Mouse (Mus musculus) gastrocnemius, postnatal 14 days (tissue): Measurements from ENCODE around the gene Kcnk3. TPM values are rescaled to one million over a fixed set of nuclear protein-coding genes. Genes with fewer than 3 reads are reported as not detected.
A peak's percentile ranks its signal among the peaks of the same experiment; 100 is the strongest.

Experiments
- DNase-seq: peaks from one replicate; pipeline ENCODE4 v3.0.0; 2021; ENCODE audit warnings: mixed read lengths
- intact Hi-C: fragments of 180-260 bp; cut with DNase I; formaldehyde crosslinking; loops from one replicate; pipeline ENCODE4 v1.15.1; 2025; ENCODE audit warnings: low total_unique reads
- long read RNA-seq, 2 experiments: library from polyadenylated mRNA; stranded (forward); transcript quantifications; one replicate each; pipeline ENCODE4 v2.0.0; 2021
- total RNA-seq, 2 experiments: library from RNA; stranded (reverse); gene quantifications; 2 replicates each; pipeline ENCODE4 v1.2.3; 2021

The Kcnk3 gene
- total RNA-seq: 1 to 10 TPM in 1 of 2 experiments, under 1 TPM in 1; 0.42 to 1.2 TPM
- long read RNA-seq, experiment 1, partial matches to known transcripts: 0 of 2 reads
- long read RNA-seq, experiment 1, other reads (novel, unspliced or antisense): 0 of 2 reads
- long read RNA-seq, experiment 2, partial matches to known transcripts: 0 of 1 reads
- long read RNA-seq, experiment 2, other reads (novel, unspliced or antisense): 1 of 1 reads

DNA sequence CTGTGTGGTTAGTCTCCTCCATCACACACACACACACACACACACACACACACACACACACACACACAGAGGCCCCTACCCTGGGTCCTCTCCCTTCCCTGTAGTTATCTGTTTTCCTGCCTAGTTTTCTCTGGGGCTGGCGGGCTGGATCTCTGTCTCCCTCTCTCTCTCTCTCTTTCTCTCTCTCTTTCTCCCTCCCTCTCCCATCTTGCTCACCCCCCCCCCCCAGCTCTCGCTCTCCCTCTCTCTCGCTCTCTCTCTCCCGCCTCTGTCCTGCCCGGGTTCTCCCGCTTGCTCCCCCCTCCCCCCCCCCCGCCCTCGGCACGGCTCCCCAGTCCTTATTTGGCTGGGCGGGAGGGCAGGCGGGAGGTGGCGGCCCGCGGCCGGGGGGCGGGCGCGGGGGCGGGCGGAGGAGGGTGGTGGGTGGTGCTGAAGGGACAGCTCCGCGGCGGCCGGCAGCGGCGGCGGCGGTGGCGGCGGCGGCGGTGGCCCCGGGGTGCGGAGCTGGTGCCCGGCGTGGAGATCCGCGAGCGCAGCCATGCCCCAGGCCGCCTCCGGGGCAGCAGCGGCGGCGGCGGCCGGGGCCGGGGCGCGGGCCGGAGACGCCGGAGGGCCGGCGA lies at the start of gene Kcnk3:
Kcnk3 (plus strand) TSS at position 490 of the 620 bp plus-strand sequence.
- intact Hi-C loops: no loop called here

DNA sequence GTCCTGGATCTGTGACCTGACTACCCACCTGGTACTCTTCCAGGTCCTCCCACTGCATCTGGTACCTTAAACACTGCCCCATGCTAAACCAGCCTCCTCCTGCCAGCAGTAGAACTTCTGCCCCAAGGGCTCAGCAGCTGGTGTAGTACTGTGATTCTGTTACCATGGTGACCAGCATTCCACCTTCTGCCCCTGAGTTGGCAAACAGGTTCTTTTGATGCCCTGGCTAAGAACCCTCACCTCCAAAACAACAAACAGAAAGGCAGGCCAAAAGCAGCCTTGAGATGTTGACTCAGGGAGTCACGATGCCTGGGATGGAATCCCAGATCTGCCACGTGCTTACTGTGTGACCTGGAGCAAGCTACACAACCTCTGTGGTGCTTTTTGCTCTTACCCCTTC lies 42.3 kb upstream of the Kcnk3 start, which contains the start of gene Cib4:
Cib4 (minus strand) TSS at position 139 of the 400 bp plus-strand sequence.
- intact Hi-C loops: no loop called here

More for the DNA sequence above, at the start of gene Kcnk3:
- peak; percentile 79 for DNase-seq

DNA sequence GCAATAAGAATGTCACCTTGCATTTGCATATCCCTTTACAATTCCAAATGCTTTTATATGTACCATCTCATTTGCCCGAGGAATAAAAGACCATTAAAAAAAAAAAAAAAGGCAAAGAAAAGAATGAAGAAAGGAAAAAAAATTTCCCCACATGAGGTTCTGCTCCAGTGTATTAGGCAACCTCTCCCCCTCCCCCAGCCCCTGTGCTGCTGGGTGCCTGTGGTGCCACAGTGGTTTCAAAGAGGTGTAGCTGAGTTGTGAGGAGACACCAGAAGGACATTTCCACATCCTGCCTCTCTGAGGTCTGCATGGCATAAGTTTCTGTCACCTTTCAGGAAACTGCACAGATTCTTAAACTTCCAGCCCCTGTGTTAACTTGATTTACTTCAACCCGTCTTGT lies 39.3 kb upstream of the Kcnk3 start:
- DNase-seq: no peak
- intact Hi-C loops: no loop called here

More for the DNA sequence above, 42.3 kb upstream of the Kcnk3 start, which contains the start of gene Cib4:
- no peak for DNase-seq

DNA sequence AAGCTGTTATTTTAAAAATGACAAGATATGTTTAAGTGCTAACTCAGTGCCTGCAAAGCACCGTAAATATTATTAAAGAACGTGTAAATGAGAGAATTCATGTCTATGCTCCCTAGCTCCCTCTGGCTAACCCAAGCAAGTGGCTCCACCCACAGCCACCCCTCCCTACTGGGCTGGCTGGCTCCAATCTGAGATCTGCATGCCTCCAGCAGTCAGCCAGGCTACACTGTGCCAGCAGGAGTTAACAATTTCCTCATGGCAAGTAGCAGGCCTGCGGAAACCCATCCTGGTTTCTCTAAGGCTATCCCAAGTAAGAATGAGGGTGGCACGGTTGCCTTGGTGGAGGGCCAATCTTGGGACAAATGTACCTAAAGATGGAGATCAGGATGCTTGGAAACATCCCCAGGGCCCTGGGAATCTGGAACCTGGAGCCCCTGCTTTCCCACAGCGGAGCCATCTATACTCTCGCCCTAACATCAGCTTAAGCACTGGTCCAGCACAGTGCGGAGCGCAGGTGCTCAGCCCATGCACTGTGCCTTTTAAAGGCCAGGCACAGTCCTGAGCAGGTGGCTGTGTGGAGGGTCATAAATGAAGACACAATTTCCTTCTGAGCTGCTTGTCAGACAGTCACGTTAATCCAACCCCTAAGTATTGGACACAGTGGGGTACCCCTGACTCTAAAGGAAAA lies 37.5 kb upstream of the Kcnk3 start:
- peak; percentile 14 for DNase-seq
- intact Hi-C loops: no loop called here

DNA sequence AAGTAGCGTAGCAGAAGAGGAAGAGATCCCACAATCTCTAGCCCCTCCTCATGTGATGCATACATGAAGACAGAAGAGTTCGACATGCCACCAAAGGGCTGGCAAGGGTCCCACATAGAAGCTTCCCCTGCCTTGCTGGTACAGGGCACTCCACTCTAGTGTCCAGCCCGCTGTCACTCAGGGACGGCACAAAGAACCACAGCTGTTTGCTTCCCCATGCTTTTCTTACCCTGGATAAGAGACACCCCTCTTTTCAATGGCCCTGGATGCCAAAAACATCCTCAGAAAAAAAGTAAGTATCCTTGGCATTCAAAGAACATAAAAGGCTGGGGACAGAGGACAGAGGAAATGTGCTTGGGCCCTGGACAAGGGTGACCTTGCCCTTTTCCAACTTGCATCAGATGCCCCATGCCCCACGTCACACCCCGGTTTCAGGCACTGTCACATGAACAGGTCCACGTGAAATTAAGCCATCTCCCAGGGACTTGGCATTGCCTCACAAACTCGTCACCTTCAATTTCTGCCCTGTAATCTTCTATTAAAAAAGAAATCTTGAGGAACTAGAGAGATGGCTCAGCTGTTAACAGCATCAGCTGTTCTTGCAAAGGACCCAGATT lies 36.8 kb upstream of the Kcnk3 start:
- intact Hi-C loops: no loop called here
- DNase-seq: no peak

DNA sequence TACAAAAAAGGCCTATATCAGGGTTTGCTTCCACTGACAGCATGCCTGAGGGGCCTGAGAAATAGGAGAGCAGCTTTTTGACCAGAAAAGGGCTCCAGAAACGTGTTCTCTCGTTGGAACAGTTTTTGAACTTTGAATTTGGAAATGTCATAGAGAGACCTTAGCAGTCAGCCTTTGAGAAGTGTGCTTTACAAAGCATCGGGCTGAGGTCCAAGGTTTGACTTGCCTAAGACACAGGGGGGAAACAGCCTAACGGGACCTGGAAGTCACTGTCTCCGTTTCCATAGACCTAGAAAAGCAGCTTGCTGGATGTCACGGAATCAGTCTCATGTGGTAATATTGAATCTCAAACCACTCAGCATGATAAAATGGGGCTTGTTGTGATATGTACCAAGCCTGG lies 36.0 kb upstream of the Kcnk3 start:
- no peak for DNase-seq
- intact Hi-C loops: no loop called here

DNA sequence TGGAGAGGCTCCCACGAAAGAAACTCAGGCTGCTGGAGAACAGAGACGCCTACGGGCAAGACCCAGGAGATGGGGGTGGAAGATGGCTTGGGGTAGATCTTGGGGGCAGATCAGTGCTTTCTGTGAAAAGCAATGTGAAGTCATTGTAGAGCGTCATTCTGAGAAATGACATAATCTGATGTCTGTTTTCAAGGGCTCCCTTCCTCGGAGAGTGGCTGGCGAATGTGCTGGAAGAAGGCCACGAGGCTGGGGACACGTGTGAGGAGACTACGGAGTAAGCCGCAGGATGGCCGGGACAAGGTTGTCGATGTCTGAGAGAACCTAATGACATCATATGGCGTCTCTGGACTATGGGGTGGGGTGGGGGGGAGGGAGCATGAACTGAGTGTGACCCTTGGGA lies 34.0 kb upstream of the Kcnk3 start:
- intact Hi-C loops: no loop called here

DNA sequence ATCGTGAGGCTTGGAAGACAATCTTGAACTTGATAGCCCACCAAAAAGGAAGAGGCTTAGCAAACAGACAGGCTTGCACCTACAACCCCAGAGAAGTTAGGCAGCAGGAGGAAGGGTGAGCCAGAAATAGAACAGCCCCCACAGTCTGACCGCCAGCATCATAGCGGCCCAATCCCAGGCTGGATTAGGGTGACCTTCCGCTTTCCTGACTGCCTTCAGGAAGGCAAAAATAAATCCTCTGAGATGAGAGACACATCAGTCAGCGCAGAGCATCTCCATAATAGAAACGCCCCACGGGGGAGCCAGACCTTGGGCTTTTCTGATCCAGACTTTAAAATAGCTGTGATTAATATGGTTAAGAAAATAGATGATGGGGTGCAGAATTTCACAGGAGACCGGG lies 33.0 kb upstream of the Kcnk3 start:
- intact Hi-C loops: no loop called here
- no peak for DNase-seq

More for the DNA sequence above, 34.0 kb upstream of the Kcnk3 start:
- DNase-seq: no peak

DNA sequence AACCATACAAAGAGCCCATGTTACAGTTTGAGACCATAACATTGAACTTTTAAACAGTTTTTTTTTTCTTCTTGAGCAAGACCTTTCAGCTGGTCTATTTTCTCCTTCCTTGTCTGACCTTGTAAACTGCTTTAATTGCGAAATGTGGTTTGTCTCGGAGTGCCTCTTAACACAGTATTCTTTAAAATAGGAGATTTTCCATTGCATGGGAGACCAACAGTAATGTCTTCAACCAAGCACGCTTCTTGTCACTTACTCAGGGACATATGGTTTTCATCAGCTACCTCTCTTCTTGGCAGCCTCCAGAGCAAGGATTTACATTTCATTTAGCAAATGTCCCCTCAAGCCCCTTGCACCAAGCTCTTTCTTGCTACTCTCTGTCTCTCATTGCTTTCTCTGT lies 31.7 kb upstream of the Kcnk3 start:
- intact Hi-C loops: no loop called here

DNA sequence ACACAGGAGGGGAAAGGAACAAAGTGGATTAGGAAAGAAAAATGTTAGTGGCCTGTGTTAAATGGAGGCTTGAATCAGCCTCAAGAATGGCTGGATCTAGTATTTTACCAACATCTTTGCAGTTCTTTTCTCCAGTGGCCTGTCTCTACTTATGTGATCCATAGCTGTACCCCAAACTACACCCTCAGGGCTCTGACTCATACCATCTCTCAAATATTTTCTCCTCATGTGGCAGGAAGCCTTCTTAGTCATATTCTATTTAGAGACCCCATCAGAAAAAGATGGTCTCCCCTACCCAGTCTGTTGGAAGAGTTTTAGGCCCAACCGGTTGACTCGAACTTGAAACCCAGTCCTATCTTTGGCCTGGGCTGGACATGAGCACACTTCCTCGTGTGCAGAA lies 28.5 kb upstream of the Kcnk3 start:
- DNase-seq: no peak
- intact Hi-C loops: no loop called here

More for the DNA sequence above, 31.7 kb upstream of the Kcnk3 start:
- DNase-seq: no peak

DNA sequence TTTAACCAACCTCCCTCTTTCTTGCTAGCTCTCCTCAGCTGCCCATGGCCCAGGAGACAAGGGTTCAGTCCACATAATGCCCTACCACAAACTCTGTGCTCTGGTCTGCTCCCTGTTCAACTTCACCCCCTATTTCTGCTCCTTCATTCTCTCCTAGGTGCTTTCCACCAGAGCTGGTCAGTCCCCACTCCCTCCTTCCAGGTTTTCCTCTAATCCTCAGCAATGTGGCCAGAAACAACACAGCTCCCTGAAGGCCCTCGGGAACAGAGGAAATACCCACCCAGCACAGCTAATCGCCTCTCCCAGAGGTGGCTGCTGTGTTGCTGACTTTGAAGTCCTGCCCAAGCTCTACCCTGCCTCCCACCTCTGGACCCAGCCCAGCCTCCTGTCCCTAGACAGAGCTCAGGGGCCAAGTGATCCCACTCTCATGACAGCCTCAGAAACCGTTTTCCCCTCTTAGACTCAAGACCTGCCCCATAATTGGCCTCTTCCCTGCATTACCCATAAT lies 27.9 kb upstream of the Kcnk3 start:
- intact Hi-C loops: no loop called here
- DNase-seq: no peak

DNA sequence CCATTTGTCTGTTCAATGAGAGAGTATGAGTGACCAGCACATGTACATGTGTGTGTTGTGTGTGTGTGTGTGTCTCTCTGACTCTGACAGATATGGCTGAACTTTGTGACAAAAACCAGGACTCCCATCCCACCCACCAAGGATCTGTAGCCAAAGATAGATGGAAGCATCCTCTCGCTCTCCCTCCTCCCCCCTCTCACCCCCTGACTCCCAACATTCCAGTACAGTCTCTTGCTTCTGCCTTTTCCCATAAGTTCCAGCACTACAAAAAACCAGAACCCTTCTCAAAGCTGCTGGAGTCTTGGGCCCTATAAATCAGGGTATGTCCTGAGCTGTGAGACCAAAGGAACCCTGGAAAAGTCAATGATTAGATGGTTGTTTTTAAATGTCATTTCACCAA lies 19.5 kb upstream of the Kcnk3 start:
- intact Hi-C loops: no loop called here
- no peak for DNase-seq

DNA sequence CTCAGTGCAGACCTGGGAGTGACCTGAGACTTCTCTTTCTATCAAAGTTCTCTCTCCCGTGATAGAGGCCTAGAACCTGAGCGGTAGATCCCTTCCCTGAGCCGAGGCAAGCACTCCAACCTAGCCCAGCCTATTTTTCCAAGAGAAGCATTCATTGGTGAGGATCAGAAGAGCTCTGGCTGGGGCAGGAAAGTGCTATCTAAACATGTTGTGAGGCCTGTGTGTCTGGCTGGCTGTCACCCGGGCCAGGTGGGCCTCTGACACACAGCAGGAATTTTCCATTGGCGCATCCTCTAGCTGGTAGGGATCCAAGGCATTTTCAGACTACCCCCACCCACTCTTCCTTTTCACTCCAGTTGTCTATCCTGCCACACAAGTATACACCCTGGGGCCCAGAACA lies 16.1 kb upstream of the Kcnk3 start:
- no peak for DNase-seq
- intact Hi-C loops: no loop called here

DNA sequence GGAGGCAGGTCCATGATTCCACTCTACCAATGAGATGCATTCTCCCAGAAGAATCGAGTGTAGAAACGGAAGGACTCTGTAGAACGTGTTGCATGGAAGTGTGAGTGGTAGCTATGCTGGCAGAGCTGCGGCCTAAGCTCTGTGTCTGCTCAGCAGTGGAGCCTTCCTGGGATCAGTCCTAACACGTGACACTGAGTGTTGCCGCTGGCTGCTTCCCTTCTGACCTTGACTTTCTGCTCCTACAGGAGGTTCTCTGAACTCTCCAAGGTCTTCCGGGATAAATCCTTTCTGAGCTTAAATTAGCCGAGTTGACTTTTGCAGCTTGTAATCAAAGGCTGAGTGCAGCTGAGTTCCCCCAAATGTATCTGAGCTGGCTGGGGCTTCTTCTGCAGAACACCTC lies 13.6 kb upstream of the Kcnk3 start:
- DNase-seq: no peak
- intact Hi-C loops: no loop called here

DNA sequence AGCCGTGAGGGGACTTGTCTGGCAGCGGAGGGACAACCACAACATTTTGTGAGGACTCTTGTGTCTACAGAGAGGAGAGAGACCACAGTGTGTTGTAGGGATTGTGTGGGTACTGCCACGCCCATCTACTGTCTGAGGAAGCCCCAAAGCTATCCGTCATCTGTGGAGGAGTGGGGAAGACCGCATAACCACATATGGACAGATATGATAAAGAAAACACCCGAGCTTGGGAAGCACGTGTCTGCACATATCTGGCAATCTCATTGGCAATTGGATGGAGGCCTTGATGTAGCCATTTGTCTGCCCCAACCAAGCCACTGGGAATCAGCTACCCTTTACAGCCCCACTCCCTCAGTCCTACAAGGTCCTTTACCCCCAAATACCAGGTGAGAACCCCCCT lies 11.7 kb upstream of the Kcnk3 start:
- no peak for DNase-seq
- intact Hi-C loops: no loop called here

DNA sequence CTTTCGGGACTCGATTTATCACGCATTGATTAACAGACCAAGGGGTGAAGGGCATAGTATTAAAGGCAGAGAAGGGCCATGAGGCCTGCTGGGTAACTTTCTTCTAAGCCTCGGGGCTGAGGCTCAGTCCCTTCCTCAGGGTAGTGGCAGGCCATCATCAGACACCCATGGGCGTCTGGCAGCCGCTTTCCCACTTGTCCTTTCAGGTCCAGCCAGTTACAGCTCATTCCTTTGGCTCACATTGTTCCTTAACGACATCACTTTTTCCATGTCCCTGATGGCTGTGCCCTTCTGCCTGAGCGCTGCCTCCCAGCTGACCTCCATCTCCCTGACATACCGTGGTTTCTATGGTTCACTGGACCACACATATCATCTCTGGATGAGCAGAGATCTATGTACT lies 10.7 kb upstream of the Kcnk3 start:
- DNase-seq: no peak
- intact Hi-C loops: no loop called here

DNA sequence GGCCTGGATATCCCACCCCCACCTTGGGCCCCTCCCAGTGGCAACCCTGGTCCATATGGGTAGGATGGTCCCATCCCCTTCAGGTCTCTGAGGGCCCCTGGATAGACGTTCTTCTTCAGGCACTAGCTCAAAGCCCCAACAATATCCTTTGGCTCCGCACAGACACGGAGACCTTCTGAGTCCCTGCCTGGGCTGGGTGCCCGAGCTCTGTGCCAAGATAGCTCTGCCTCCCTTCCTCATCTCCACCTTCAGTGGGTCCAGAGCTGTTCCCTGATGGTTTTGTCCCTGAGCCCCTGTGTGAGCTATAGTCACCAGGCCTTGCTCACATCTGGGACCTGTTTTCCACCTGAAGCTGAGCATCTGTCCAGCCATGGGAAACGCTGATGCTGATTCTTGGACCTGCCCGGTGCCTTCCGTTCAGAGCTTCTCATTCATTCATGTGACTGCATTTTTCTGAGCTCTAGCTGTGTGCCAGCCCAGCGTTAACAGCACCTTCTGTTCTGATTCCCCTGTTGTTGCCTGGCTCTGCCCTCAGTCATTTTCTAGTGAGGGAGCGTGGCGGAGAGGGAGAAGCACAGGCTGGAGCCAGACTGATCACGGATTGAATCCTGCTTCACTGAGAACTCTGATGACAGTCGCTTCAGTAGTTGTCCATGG lies 10.2 kb upstream of the Kcnk3 start:
- intact Hi-C loops: no loop called here
- DNase-seq: no peak

DNA sequence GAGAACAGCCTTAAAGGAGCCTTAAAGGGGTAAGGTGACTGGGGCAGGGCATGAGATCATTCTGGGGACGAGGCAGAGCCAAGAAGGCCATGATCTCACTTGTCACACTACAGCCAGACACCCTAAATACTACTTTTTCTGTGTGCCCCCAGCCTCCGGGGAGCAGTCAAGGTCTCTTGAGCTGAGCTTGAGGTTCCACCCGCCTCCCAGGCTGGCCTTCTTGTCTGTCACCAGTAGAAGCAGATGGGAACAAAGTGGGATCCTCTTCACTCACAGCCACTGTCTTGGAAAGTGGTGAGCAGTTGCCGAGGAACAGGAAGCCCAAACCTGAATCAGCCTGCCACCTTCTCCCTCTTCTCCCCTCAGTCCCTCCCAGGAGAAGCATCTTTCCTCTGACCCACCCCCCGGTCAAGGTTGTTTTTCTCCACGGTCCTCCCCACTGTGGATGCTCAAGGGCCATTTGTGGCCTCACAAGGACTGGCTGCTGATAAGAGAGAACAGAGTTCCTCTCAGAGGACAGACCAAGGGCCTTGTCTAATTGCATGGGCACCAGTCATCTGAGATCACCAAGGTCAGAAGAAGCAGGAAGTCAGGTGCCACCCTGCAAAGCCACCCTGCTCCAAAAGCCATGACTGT lies 9.4 kb upstream of the Kcnk3 start:
- intact Hi-C loops: no loop called here
- no peak for DNase-seq

DNA sequence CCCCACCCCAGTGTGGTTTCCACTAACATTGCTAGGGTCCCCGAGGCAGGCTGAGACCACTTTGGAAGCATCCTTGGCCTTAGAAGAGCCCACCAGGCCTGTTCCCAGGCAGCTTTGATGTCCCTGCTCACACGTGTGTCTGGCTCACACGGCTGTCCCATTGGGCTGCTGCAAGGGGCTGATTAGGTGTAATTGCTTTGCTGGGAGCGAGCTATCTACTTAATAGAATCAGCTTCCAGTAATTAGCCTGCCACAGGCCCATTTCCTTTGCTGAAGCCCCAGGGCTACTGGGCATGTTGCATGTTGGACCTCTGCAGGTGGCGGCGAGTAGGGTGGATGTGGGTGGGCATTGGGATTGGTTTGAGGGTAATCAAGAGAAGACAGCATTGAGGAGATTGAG lies 7.2 kb upstream of the Kcnk3 start:
- DNase-seq: no peak
- intact Hi-C loops: no loop called here
